Mouse (Mus musculus) retina, postnatal 1 day (tissue): ENCODE results near the gene Efna4.
A peak's percentile ranks its signal among the peaks of the same experiment; 100 is the strongest.

Source experiments
- DNase-seq: peaks from one replicate; pipeline ENCODE4 v3.0.0-alpha.2; 2012

The Efna4 gene

GRCm38 (mm10) chr3:89330346-89330745 lies 7.5 kb downstream of the Efna4 start:
- no peak for DNase-seq

DNA sequence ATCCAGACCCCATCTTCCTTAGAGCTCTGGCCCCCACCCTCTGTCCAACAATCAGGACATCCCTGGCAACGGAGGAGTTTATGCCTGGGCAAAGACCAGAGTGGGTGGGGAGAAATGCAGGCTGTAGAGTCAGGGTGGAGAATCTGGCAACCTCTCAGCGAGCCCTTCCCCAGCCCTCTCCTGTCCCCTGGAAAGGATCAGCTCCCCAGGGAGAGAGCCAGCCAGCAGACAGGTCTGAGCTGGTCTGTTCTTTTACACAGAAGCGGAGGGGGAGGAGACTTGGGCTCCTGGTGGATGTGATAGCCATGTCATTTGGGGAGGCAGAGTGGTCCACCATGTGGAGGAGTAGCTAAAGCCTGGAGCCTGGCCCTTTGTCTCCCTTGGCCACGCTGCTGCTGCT lies 9.2 kb downstream of the Efna4 start:
- no peak for DNase-seq

DNA sequence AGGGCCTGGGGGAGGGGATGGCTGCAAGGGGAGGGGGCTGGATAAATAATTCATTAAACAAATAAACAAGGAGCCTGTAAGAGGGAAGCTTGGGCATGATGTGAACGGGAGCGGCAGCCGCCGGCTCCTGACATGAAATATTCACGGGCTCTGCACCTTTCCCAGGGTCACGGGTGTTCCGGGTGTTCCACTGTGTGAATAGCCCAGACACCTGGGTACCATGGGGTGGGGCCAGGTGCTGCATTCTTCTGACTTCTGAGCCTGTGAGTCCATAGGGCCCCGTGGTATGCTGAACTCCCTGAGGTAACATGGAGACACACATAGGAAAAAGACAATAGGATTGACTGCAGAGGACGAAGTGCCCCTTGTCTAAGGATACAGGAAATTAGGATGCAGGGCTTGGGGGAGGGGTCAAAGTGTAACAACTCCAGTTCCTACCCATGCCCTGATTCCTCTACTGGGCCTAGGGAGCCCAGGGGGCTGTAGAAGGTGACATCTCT lies 10.4 kb downstream of the Efna4 start:
- no peak for DNase-seq

DNA sequence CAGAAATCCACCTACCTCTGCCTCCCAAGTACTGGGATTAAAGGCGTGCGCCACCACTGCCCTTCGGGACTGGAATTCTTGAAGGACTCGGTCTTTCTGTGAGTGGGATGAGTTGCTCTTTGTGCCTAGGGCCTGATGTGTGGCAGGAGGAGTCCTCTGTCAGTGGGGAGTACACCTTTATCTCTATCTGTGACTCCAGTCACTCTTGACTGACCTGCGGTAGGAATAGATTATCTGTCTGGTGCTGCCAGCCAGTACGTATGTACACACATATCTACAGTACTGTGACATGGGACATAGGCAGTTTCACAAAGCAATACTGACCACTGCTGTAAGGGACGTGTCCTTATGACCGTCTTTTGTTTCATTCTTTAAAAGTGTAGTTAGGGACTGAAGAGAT lies 11.9 kb downstream of the Efna4 start:
- no peak for DNase-seq

- DNase-seq: peak; percentile 89
Observed at GRCm38 (mm10) chr3:89322514-89323165, 15.2 kb downstream of the Efna4 start, which contains the start of gene Efna3. Efna3 (minus strand) TSS chr3:89322965.

- DNase-seq: no peak
Observed at GRCm38 (mm10) chr3:89322131-89322500, 15.7 kb downstream of the Efna4 start.

DNA sequence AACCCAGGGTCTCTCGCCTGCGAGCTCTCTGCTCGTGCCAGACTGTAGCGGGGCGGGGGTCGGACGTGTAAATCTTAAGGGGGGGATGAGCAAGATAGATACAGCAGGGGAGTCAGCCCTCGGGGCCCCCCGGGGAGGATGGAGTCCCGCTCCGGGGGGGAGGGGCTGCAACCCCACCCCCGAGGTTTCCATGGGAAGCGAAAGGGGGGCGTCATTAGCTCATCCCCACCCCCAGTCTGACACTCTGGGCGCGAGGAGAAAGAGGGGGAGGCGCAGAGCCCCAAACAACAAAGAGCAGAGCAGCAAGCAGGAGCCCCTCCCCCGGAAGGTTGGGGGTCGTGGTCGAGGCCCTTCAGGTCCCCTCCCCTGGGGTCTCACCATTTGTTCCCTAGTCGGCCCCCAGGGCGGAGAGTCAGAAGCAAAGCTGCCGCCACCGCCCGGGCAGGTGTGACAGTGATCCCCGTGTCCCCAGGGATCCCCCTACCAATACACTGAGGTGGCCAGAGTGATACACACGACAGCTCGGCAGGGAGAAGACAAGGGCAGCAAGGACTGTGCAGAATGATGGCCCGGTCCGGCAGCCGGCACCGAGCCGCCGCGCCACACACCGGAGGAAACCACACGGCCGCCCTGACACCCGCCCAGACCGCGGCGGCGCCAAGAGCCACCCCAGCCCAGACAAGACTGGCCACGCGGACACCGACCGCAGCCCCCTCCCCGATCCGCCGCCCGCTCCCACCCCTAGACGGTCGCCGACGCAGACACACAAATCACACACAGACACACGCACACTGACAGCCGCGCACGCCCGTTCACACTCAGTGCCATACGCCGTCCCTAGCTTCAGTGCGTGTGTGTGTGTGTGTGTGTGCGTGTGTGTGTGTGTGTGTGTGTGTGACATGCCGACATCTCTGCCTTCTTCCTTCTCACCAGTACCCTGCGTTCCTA lies 16.4 kb downstream of the Efna4 start:
- peak; percentile 65 for DNase-seq

- DNase-seq: peak; percentile 79
Observed at GRCm38 (mm10) chr3:89320581-89321182, 17.1 kb downstream of the Efna4 start.

DNA sequence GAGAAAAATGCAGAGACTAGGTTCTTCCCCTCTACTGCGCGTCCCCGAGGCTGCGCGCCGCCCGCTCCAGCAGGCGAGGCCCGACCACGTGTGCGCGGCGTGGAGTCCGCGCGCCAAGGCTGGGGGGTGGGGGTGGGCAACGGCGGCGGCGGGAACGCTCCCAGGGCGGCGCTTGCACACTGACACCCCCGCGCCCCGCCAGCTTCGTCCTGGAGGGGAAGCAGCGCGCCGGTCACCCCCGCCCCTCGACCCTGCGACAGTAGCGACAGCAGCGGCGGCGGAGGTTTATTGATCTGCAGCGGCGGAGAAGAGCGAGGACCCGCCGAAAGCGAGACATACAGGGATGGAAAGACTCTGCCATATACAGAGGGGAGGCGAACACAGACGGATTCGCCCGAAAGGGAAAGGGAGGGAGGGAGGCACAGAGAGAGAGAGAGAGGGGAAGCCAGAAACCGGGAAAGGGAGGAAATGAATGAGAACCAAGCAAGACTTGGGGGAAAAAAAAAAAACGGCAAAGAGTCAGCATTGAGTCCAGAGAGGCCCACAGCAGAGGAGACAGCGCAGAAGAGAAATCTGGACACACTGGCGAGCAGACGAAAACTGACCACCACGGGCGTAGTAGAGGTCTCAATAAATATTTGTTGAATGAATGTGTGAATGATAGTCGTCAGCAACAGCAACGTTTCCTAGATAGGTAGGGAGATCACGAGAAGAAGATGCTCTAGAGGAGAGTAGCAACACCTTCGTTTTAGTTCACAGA lies 18.1 kb downstream of the Efna4 start:
- peak; percentile 62 for DNase-seq

- no peak for DNase-seq
Observed at GRCm38 (mm10) chr3:89318971-89319590, 18.7 kb downstream of the Efna4 start.

DNA sequence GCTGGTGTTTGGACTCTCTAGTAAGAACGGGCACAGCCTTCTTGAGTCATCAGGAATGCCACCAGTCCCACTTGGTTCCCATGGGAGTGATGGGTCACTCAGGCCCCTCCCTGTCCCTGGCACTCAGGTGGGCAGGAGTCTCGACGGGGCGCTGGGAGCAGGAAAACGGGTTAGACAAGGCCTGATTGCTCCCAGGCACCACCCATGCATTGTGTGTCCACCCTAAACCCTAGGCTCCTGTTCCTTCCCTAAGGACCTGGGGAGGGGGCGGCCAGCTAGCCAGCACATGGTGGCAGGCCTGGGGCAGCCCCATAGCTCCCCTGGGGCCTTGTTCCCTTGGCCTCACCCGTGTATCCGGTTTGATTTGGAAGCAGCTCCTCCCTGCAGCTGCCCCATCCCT lies 19.5 kb downstream of the Efna4 start:
- no peak for DNase-seq

GRCm38 (mm10) chr3:89317246-89317645 lies 20.6 kb downstream of the Efna4 start:
- DNase-seq: no peak

- peak; percentile 93 for DNase-seq
Observed at GRCm38 (mm10) chr3:89316833-89317232, 21.0 kb downstream of the Efna4 start.

- no peak for DNase-seq
Observed at GRCm38 (mm10) chr3:89315930-89316831, 21.6 kb downstream of the Efna4 start.

DNA sequence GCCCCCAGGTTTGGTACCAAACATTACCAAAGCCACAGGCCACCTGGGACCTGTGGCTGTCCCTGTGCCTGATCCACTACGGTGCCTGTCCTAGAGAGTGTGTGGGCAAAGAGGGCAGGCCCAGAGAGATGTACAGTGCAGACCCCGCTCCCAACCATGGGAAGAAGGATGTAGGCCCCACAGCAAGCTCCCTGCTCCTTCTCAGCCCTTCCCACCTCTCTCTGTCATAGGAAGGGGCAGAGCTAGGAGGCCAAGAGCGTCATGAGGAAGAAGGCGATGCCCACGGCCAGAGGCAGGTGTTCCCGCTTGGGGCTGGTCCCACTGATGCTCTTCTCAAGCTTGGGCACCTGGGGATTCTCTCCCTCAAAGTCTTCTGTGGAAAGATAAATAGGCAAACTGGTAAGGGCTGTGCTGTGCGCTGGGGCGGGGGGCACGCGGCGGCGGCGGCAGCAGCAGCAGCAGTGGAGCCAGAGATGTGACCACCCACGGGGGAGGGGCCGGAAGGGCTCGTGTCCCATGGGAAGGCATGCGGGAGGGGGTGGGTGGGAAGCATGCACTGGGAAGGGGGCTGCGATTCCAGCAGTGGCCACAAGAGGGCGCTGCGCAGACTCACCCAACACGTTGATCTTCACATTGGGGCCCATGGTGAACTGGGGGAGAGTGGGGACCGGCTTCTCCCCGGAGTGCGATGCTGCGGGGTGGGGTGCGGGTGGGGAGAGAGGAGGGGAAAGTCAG lies 22.5 kb downstream of the Efna4 start:
- peak; percentile 92 for DNase-seq

DNA sequence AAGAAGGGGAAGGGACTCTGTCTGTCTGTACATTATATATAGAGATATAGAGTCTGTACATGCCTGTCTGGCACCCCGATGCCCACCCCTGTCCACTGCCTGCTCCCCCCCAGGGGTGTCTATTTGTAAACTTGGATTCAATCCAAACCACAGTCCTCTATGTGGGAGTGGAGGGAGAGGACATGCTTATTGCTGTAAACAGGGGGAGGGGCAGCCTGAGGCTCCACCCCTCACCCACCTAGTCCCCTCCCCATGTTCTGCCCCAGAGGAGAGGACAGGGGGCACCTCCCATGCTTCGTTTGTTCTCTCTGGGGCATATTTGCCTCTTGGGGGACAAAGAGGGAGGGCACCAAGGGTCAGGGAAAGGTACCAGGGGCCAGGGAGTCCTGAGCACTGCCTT lies 23.0 kb downstream of the Efna4 start:
- DNase-seq: no peak

DNA sequence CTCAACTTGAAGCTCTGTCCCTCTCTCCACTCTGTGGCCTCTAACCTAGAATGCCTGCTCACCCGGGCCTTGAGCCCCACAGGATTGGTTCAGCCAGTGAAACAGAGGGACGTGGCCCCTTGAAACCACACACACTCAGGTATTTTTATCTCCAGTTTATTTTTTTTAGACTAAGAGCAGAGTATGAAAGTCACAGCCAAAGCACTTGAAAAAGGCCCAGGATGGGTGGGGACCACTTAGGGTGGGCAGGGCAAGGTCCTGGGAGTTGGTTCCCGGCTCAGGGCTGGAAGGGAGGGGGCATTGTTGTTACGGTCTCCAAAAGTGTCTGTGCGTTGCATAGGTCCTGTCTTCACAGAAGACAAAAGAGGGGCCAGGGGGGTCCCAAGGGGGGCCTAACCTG lies 23.5 kb downstream of the Efna4 start:
- no peak for DNase-seq

GRCm38 (mm10) chr3:89308089-89308488 lies 29.7 kb downstream of the Efna4 start:
- DNase-seq: peak; percentile 86

DNA sequence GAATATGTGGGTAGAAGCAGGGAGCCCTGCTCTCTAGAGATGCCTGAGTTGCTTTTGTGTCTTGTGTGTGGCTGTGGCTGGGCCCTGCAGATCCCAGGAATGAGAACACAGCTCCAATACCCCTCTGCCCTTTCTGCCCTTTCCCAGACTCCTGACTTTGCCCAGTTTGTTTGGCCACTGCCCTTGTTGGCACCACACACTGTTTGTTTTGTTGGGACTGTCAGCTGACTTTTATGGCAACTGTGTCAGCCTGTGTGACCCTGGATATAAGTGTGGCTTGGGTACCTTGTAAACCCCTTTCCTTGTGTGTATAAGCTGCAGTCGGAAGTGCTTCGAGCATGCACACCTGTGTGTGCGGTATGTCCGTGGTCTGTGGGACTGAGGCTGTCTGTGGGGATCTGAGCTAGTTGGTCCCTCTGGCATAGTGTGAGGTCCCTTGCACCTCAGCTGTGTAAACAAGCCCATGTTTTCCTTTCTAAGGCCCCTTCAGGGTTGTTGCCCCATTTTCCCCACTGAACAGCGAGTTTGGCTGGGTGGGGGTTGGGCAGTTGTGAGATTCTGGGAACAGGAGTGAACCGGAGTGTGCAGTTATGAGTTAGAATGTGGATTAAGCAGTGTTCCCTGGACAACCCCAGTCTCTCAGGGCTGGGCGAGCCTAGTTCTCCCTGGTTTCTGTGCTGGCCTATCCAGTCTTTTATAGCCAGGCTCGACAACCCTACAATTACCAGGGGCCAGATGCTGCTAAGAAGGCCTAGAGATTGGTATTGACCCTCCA lies 32.1 kb downstream of the Efna4 start:
- no peak for DNase-seq

DNA sequence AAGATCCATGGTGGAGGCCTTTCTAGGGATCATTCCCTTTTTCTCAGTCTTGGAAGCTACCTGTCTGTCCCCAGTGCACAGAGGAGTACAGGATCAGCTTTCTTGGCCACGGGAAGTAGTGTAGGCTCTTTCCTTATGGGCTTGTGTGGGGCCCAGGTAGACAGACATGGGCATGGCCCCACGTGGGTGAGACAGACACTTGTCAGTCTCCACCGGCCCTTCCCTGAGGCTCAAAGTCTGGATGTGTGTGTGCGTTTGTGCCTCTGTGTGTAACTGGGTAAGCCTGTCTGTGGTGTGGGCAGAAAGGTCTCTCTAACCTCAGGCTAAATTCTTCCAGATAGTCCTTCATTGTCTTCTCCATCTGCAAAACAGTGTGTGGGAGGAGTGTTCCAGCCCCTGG lies 32.7 kb downstream of the Efna4 start:
- DNase-seq: no peak
